Mouse (Mus musculus) Patski (cell line): Measurements from ENCODE around the gene Cct8. TPM values are rescaled to one million over a fixed set of nuclear protein-coding genes. Genes with fewer than 3 reads are reported as not detected.

Source experiments
- ATAC-seq: fragments of 100-300 bp; one replicate; pipeline ENCODE4 v1.8.0; 2021
- CTCF ChIA-PET: fragments of 350-600 bp; sonication (Branson Sonifier 250); formaldehyde crosslinking; loops from one replicate; lab custom pipeline; 2022; ENCODE audit warnings: inconsistent platforms; lab: Charles Lee
- POLR2A ChIA-PET: fragments of 350-600 bp; sonication (Branson Sonifier 250); formaldehyde crosslinking; loops from one replicate; lab custom pipeline; 2022; ENCODE audit warnings: antibody characterized with exemption, inconsistent platforms; lab: Charles Lee
- DNase-seq: peaks from one replicate; pipeline ENCODE4 v3.0.0-alpha.2; 2011; ENCODE audit warnings: low read depth, low spot score
- H3K27me3 ChIP-seq: fragments of 371-371 bp; one replicate; pipeline ENCODE4 v1.5.1; 2021
- CTCF ChIP-seq: fragments of 100-300 bp; IDR thresholded peaks from one replicate; pipeline ENCODE4 v1.5.1; 2021
- in situ Hi-C: fragments of 300-500 bp; cut with MboI; formaldehyde crosslinking; loops from 3 replicates; pipeline ENCODE4 v1.11.1; 2018; ENCODE audit warnings: low pct_unique_long_range_greater_than_20kb, mixed read lengths
- polyA plus RNA-seq: library from polyadenylated mRNA; unstranded; gene quantifications from one replicate; pipeline ENCODE4 v1.2.3, GENCODE M21; 2021

The Cct8 gene
- 300 TPM for polyA plus RNA-seq

DNA sequence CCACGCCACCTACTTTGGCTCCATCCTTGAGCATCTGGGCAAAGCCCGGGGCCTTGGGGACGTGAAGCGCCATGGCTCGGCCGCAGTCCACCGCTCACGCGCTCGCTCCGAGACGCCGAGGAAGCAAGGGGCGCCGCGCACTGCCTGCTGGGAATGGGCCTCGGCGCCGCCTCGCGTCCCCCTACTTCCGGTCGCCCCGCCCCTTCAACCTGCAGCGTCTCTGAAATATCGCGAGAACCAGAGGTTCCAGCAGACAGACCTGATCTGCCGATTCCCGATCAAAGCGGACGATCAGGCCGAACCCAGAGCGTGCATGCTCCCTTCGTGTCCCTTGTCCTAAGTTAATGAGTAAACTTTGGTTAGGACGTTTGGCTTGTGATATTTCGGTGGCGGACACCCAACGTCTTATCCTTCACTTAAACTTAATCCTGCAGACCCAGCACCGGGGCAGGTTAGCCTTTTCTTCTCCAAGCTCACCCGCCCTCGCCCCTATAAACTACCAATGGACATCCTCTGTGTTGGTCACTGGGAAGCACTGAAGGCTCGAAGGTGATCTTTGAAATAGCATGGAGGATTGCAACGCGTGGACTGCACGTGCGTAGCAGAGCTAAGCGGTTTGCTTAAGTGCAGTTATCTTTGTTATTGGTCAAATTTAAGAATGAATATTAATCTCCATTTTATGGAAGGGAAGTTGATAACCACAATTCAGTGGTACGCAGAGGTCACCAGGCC is at the start of gene Cct8:
Gene Cct8 (minus strand): TSS at position 158 of the 732 bp plus-strand sequence.
- ChIA-PET POLR2A (no interaction called here), CTCF (no interaction called here)
- in situ Hi-C loops: no loop called here
- ATAC-seq (peak; percentile 95), DNase-seq (peak; percentile 93)
- TF ChIP-seq CTCF: no peak
- no peaks in the 10 kb centered on the region for H3K27me3 ChIP-seq

DNA sequence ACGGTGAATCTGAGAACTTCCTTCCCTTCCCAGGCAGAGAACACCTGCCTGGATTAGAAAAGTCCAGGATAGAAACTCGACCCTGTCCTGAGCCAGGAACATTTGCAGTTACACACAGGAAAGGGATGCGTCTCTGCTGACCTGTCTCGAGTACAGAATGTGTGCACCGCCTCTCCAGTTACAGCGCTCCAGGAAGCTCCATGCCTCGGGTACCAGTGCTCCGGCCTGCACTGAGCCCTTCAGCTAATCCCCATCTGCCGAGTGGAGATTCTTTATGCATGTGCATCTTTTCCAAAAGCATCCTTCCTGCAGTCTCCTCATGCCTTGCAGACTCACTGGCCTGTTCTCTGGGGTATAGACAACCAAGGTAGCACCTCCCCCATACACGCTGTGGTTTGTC is 33.1 kb upstream of the Cct8 start:
- POLR2A ChIA-PET: no interaction called here
- DNase-seq: no peak
- TF ChIP-seq CTCF: no peak
- CTCF ChIA-PET: interaction anchor here (1.0 kb wide), 1 partner anchor 21 kb away, joined by 3 read pairs; no protein-coding TSS in a partner anchor
- no peaks in the 10 kb centered on the region for H3K27me3 ChIP-seq
- in situ Hi-C loops: no loop called here
- no peak for ATAC-seq

DNA sequence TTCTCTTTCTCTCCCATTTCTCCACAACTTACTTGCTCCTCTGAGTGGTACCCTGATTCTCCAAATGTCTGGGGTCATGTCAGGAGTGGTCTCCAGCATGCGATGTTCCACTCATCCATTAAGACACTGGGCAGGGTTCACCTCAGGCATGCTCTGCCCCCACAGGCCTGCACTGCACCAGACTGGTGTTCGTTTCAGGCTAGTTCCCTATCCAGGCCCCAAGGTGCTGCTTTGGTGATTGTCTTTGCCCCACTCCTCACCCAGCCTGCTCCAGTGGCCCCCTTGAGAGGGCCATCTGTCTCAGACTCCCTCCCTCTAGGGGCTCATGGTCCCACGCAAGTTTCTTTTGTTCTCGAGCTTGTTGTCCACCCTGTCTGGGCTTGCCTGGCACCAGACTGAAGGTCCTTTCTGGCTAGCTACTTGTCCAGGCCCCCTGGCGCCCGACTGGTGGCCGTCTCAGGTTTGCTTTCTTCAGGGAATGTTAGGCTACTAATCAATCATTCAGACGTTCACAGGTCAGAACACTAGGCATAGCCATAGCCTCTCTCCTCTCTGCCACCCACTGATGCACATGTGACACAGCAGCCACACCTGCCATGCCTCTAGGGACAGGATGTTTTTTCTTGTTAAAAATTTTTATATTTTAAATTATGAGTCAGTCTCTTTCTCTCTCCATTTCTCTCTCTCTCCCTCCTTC is 32.0 kb upstream of the Cct8 start:
- ATAC-seq (no peak), DNase-seq (no peak)
- in situ Hi-C loops: no loop called here
- ChIA-PET POLR2A (no interaction called here), CTCF (no interaction called here)
- TF ChIP-seq CTCF: no peak
- no peaks in the 10 kb centered on the region for H3K27me3 ChIP-seq

DNA sequence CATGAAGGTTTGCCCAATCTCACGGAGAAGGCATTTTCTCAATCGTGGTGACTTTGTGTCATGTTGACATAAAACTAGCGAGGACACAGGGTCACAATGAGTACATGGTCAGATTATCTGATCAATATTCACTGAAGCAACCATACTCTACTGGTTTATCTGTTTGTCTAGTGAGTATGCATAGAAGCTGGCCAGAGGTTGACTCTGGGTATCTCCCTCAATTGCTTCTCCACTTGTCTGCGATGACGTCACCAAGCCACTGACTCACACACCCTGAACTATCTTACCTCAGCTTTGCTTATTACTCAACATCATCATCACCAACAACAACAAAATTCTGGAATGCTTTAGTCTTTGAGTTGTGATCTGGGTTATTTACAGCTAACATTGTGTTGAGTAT is 28.6 kb upstream of the Cct8 start:
- H3K27me3 ChIP-seq: no peaks in the 10 kb centered on the region
- DNase-seq: no peak
- ChIA-PET POLR2A (no interaction called here), CTCF (no interaction called here)
- no peak for TF ChIP-seq CTCF
- ATAC-seq: no peak
- in situ Hi-C loops: loop anchor here (25.0 kb wide), 1 partner anchor 688 kb away; no protein-coding TSS in a partner anchor

DNA sequence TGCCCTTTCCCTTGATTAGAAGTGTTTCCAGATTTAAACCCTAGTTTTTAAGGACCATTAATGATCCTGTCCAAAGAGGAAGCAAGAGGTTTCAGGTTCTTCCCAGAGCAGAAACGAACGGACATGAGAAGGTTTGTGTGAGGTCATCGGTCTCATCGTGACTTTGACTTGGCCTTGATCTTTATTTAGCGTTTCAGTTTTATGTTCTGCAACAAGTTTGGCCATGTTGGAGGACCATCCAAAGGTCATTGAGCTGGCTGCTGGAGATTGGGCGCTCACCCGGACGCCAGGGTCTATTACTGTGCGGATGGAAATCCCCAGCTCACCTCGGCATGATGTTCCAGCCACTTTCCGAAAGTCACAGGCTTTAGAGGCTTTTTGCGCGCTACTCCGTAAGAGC is 16.7 kb upstream of the Cct8 start:
- in situ Hi-C loops: loop anchor here (25.0 kb wide), 1 partner anchor 700 kb away; no protein-coding TSS in a partner anchor
- ATAC-seq (no peak), DNase-seq (no peak)
- ChIA-PET POLR2A (no interaction called here), CTCF (interaction anchor here (1.0 kb wide), 1 partner anchor 225 kb away, joined by 4 read pairs; no protein-coding TSS in a partner anchor)
- no peak for TF ChIP-seq CTCF
- H3K27me3 ChIP-seq: no peaks in the 10 kb centered on the region

DNA sequence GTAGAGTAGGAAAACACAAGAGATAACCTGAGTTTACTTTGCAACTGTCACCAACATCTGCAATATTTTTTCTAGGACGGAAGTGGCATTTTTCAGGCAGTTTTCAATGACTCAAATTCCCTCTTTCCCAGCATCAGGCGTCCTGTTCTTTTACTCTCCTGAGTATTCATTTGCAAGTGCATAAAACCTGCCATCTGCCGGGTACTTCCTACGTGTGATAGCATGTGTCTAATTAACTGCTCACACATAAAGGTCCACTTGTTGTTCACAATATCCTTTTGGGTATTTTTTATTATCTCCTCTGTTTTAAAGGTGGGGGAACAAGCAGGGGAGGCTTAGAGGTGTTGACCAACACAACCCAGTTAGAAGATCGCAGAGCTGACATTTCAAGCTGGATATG is 16.0 kb upstream of the Cct8 start:
- ATAC-seq (no peak), DNase-seq (no peak)
- CTCF ChIA-PET: interaction anchor here (1.0 kb wide), 1 partner anchor 226 kb away, joined by 4 read pairs; no protein-coding TSS in a partner anchor
- in situ Hi-C loops: loop anchor here (25.0 kb wide), 1 partner anchor 701 kb away; no protein-coding TSS in a partner anchor
- no peaks in the 10 kb centered on the region for H3K27me3 ChIP-seq
- POLR2A ChIA-PET: no interaction called here
- no peak for TF ChIP-seq CTCF

DNA sequence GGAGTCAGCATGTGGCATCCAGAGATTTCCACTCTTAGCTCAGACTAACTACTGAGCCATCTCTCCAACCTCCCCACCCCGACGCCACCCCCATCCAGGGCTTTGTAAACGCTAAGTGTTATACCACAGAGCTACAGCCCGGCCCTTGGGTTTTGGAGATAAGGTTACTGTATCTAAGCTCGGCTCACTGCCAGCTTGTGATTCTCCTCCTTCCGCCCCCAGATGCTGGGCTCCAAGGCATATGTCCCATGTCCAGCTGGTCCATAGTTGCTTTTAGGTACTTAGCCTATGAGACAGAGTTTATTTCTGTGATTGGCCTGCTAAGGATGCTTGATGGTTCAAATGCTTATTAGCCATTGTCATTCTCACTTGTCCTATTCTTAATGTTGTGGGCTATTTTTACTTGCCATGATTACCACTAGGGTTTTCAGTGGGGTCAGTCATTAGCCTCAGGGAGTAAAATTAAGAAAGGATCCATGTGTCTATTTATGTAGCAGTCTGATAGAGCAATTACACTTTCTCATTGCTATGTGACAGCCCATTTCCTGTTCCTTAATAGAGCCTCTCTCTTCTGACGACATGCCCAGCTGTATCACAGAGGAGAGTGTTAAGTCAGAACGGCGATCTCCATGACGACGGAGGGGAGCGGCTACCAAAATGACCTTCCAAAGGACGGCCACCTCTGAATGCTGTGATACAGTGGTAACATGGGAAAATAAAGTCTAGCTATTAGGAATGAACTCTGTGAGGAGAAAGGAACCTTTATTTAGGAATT is 5.8 kb upstream of the Cct8 start:
- ChIA-PET CTCF (no interaction called here), POLR2A (no interaction called here)
- in situ Hi-C loops: loop anchor here (5.0 to 25.0 kb wide), 2 partner anchors 251 to 711 kb away; no protein-coding TSS in a partner anchor
- no peak for DNase-seq
- ATAC-seq: no peak
- TF ChIP-seq CTCF: no peak
- no peaks in the 10 kb centered on the region for H3K27me3 ChIP-seq

DNA sequence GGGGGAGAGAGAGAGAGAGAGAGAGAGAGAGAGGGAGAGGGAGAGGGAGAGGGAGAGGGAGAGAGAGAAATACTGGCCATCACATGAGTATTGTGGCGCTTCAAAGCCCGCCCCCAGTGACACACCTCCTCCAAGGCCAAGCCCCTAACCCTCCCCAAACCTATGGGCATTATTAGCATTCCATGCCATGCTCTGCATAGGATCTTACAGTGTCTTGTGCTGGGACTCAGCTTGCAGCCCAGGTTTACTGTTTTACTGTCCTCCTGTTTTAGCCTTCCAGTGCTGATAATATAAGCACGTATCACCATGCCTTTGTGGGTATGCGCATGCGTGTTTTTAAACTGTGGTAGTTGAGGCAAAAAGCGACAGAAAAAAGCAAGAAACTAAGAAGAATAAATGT is 3.9 kb upstream of the Cct8 start:
- CTCF ChIA-PET: no interaction called here
- in situ Hi-C loops: no loop called here
- TF ChIP-seq CTCF: no peak
- POLR2A ChIA-PET: no interaction called here
- no peak for ATAC-seq
- no peak for DNase-seq
- H3K27me3 ChIP-seq: no peaks in the 10 kb centered on the region

DNA sequence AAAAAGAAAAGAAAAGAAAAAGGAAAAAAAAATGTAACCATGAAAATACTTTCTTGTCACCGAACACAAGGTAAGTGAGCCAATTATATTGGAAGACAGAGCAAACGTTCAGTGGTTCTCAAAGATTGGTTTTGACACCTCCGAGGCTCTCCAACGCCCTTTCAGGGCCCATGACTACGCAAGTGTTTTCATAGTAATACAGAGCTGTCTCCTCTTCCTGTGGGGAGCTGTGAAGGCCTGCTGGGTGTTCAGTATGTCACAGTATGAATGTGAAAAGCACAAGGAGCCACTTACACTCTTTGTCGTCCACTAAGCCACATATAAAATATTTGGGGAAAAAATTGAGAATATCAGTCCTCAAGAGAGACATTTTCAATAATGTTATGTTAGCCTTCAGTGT is 1.5 kb upstream of the Cct8 start:
- in situ Hi-C loops: no loop called here
- POLR2A ChIA-PET: no interaction called here
- ATAC-seq: no peak
- TF ChIP-seq CTCF: no peak
- CTCF ChIA-PET: no interaction called here
- no peaks in the 10 kb centered on the region for H3K27me3 ChIP-seq
- no peak for DNase-seq

DNA sequence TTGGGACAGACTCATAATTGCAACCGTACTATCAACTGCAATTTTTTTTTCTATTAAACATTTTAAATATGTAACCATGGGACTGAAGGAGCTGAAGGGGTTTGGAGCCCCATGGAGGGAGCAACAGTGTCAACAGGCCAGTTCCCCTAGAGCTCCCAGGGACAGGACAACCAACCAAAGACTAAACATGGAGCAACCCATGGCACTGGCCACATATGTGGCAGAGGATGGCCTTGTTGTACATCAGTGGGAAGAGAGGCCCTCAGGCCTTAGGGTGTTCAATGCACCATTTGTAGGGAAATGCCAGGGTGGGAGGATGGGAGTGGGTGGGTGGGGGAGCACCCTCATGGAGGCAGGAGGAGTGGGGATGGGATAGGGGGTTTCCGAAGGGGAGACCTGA is 1.1 kb upstream of the Cct8 start:
- POLR2A ChIA-PET: no interaction called here
- CTCF ChIA-PET: no interaction called here
- ATAC-seq (no peak), DNase-seq (no peak)
- TF ChIP-seq CTCF: no peak
- in situ Hi-C loops: no loop called here
- H3K27me3 ChIP-seq: no peaks in the 10 kb centered on the region
